In genomic region chr4:136098446-136098845, GRCm38 (mm10) we compare ENCODE assay signal across 18 mouse cellular contexts. TPM values are rescaled to one million over a fixed set of nuclear protein-coding genes. Genes with fewer than 3 reads are reported as not detected.
A peak's percentile ranks its signal among the peaks of the same experiment; 100 is the strongest.
DNase-seq lines count a peak whose midpoint lies in the region; ATAC-seq lines count a peak whose summit lies in the region.
"Had no signal": no experiment of that assay in that cellular context is flagged by ENCODE, and none has a peak within 500 bp of the region (broad histone marks: within the 10 kb centered on the region; RNA-seq: fewer than 3 reads in every experiment).

No protein-coding gene starts in this region.

- ATAC-seq in activated CD4-positive, CD25-positive, alpha-beta regulatory T cell, adult 4 months, result no peak
- ATAC-seq: forebrain, embryonic 13.5 days; forebrain, embryonic 15.5 days; forebrain, postnatal 0 days had no signal

- H3K4me1 ChIP-seq in brown adipose tissue, adult 24 weeks (ENCODE audit: control insufficient read depth, insufficient read depth, insufficient read length, low read length), result peaks cover 4% of the 10 kb centered on the region; the same call in 1 of the 2 replicates
- H3K4me1 ChIP-seq: embryonic facial prominence, embryonic 12.5 days; forebrain, embryonic 13.5 days; forebrain, embryonic 15.5 days had no signal

- H3K27ac ChIP-seq in brown adipose tissue, adult 24 weeks (replicated peaks; ENCODE audit: low read depth, low read length), result peak overlapping the region; percentile 94
- H3K27ac ChIP-seq: embryonic facial prominence, embryonic 10.5 days; embryonic facial prominence, embryonic 12.5 days; forebrain, embryonic 13.5 days; forebrain, embryonic 15.5 days had no signal

- DNase-seq in adrenal gland, postnatal 10 days, result peak; percentile 57
- DNase-seq in adrenal gland, postnatal 4 days (ENCODE audit: low spot score in 2 of 2), result no peak
- DNase-seq in adrenal gland, postnatal 36 days, result peak; percentile 34 to 61
- DNase-seq in adrenal gland, adult 8-10 months, result no peak
- DNase-seq in thymus, postnatal 4 days, result peak; percentile 12
- DNase-seq in thymus, postnatal 25 days, result no peak
- DNase-seq: cerebellum, adult 11-12 months; cerebellum, adult 2 months; cerebellum, adult 9-10 months; cerebellum, postnatal 10 days; cerebellum, postnatal 25 days; forebrain, postnatal 0 days had no signal

- no peak overlapping the region for H3K4me3 ChIP-seq in brown adipose tissue, adult 24 weeks (ENCODE audit: insufficient read depth, low read depth, low read length)
- H3K4me3 ChIP-seq: embryonic facial prominence, embryonic 10.5 days; embryonic facial prominence, embryonic 12.5 days; forebrain, embryonic 13.5 days; forebrain, embryonic 15.5 days had no signal

RNA-seq across cellular contexts. Expression of gene Id3, which starts 44.9 kb away (rescaled TPM):
- 100 to 1,000 TPM in 1 of 2 experiments, 10 to 100 TPM in 1; 97.2 to 110 TPM for total RNA-seq in adrenal gland, postnatal 10 days (2021)
- total RNA-seq in adrenal gland, postnatal 4 days (2021), result 10 to 100 TPM; 97.4 to 99.5 TPM
- 10 to 100 TPM; 60.0 to 74.0 TPM for total RNA-seq in adrenal gland, postnatal 36 days (2021)
- total RNA-seq in adrenal gland, adult 8-10 months (2022), result 10 to 100 TPM; 58.3 to 76.8 (median 73.8) TPM
- 75.0 and 78.1 TPM in 2 replicates for polyA plus RNA-seq in brown adipose tissue, adult 24 weeks (2012; ENCODE audit: insufficient read depth, insufficient read length, missing spikeins)
- polyA plus RNA-seq in activated CD4-positive, CD25-positive, alpha-beta regulatory T cell, adult 4 months (2017; shearing (Covaris generic)), result 100 to 1,000 TPM; 281 to 355 TPM

RNA-seq across cellular contexts. Expression of gene Rpl11, which starts 45.2 kb away (rescaled TPM):
- 100 to 1,000 TPM; 633 to 663 TPM for total RNA-seq in adrenal gland, postnatal 10 days (2021)
- 100 to 1,000 TPM; 700 to 707 TPM for total RNA-seq in adrenal gland, postnatal 4 days (2021)
- total RNA-seq in adrenal gland, postnatal 36 days (2021), result 100 to 1,000 TPM; 522 to 588 TPM
- 100 to 1,000 TPM; 326 to 545 (median 424) TPM for total RNA-seq in adrenal gland, adult 8-10 months (2022)
- 772 and 1,311 TPM in 2 replicates for polyA plus RNA-seq in brown adipose tissue, adult 24 weeks (2012; ENCODE audit: insufficient read depth, insufficient read length, missing spikeins)
- 1,000 to 10,000 TPM; 1,145 to 1,405 TPM for polyA plus RNA-seq in activated CD4-positive, CD25-positive, alpha-beta regulatory T cell, adult 4 months (2017; shearing (Covaris generic))

Comparison
In these comparisons a context has a peak if more than half of its experiments do, and no peak if none do; other contexts are left out.
1. DNase-seq: peak in adrenal gland, postnatal 10 days (single experiment), adrenal gland, postnatal 36 days (2 of 2) and thymus, postnatal 4 days (single experiment); none in adrenal gland, postnatal 4 days (0 of 2), adrenal gland, adult 8-10 months (single experiment) and thymus, postnatal 25 days (single experiment).